Mouse (Mus musculus) 3T3-L1 (cell line): ENCODE measurements around the gene Gm5475.

Source experiments
- DNase-seq: peaks from one replicate; pipeline ENCODE4 v3.0.0-alpha.2; 2015; ENCODE audit warnings: low read depth, low spot score

Gm5475 gene

DNA sequence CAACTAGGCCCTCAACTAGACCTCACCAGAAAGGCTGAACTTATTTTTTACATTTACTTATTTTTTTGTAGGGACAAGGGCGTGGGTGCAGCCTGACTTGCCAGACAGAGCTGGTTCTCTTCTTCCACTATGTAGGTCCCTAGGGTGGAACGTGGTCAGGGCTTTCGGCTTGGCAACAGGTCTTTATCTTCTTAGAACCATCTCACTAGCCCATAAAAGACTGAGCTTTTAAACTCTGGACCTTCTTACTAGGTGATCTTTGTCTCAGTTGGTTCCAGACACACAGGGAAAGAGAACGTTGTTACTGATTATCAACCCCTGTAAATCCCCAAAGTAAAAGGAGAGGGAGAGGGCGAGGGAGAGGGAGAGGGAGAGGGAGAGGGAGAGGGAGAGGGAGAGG lies 8.6 kb upstream of the Gm5475 start:
- DNase-seq = peak; percentile 41

DNA sequence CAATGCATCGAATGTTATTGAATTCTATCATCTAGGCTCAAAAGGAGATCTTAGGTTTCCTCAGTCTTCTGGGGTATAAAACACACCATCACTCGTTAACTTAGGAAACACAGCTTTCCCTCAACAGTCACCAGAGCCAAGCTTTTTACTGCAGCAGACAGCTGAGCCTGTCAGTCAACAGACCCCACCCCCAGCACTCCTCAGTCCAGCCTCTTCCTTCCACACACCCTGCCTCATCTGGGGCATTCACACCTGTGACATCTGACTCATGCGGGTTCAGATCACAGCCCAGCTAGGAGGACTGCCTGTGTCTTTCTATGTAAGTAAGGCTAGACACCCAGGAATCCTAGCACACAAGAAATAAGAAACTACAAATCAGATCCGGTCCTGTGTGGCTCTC lies 7.9 kb upstream of the Gm5475 start:
- peak; percentile 33 for DNase-seq

DNA sequence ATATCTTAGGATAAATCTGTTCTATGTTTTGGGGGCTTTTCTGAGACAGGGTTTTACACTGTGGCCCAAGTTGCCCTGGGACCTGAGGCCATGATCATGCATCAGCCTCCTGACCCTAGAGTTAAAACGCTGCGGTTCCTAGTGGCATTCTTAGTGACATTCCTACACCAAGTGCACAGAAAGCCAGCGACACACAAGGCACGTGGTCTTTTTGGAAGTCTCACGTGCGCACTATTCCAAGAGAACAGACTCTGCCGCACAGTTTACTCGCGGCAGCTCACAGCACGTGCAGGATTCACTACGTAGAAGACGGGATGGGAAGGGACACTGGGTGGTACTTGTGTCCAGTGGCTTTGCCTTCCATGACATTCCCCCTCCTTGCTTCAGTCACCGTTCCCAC lies 7.0 kb upstream of the Gm5475 start:
- DNase-seq = no peak

DNA sequence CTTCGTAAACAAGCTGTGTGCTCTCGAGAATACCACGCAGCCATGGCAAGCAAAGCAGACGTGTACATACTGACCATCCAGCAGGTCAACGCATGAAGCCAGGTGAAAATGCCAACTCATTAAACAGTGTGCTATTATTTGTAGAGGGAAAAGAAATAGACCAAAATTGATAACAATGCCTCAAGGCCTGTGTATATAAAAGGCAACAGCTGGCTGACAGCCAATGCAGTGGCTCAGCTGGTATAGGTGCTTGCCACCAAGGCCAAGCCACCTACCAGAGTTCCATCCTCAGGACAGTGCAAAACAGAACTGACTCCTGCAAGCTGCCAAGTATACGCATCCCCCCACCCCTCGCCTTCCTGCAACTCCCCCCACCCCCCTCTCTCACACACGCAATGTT lies 6.3 kb upstream of the Gm5475 start:
- DNase-seq = no peak

GRCm38 (mm10) chr15:100417854-100418450 lies 4.0 kb upstream of the Gm5475 start:
- DNase-seq = no peak

GRCm38 (mm10) chr15:100419311-100419710 lies 2.6 kb upstream of the Gm5475 start:
- no peak for DNase-seq

DNA sequence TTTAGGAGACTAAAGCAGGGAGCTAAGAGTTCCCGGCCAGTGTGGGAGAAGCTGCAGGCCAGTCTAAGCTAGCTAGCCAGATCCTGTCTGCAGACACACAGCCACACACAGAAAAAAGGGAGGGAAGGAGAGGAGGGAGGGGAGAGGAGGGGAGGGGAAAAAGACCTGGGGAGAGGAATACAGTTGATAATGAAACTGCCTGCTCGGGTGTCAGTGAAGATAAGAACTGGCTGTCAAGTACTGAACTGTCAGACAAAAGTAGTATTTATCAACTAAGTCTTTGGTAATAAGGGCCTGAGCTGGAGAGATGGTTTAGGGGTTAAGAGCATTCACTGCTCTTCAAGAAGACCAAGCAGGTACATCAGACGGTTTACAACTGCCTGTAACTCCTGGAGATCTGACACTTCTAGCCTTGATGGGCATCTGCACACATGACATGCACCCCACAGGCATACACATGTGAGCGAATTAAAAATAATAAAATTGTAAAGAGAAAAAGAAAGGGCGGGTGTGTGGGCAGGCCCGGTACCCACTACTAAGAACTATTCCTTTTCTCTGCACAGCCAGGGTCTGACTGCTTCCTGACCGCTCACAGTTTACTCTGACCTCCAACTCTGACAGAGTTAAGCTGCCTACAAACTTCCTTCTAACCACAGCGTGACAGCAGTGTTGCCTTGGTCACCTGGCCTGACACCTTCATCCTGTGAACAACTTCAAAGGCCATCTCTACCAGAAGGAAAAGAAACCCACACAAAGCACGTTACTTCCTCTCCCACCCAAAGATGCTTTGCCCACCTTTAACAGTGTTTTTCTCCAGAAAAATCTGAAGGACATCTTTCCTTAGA lies 1.8 kb upstream of the Gm5475 start:
- DNase-seq = no peak

GRCm38 (mm10) chr15:100421059-100421757 lies 739 bp upstream of the Gm5475 start:
- peak; percentile 95 for DNase-seq

GRCm38 (mm10) chr15:100422476-100422875 lies 529 bp downstream of the Gm5475 start:
- peak; percentile 40 for DNase-seq

GRCm38 (mm10) chr15:100422899-100423860 lies 1.2 kb downstream of the Gm5475 start:
- DNase-seq = peak; percentile 94

- no peak for DNase-seq
Measured at GRCm38 (mm10) chr15:100423916-100424315, 2.0 kb downstream of the Gm5475 start.

- no peak for DNase-seq
Measured at GRCm38 (mm10) chr15:100424396-100425122, 2.6 kb downstream of the Gm5475 start, which contains the start of gene Slc11a2. Slc11a2 (minus strand) TSS chr15:100425072.

- DNase-seq = no peak
Measured at GRCm38 (mm10) chr15:100428296-100428905, 6.5 kb downstream of the Gm5475 start.

DNA sequence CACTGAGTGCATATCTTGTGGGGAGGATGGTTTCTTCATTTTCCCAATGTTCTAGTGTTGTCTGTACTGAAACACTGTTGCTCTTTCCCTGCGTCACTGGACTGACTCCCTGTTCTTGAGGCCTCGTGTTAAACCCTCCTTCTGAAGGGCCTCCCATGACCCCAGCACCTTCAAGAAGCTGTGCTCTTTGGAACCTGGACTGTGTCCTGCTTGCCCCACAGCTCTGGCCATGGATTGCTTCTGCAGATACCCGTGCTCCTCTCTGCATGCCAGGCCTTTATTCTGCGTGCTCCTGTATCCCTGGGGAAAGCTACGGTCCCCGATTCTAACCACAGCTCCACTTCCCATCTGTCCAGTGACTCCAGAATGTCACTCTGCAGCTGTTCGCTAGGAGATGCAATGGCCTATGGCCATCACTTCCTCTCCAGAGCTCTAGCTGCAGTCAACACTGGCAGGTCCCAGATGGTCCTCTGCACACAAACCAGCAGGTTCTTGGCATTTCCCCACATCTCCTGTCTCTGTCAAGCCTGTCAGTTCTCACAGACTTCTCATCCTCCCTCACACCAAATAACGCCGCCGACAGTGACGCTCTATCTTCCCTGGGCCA lies 8.1 kb downstream of the Gm5475 start:
- no peak for DNase-seq

GRCm38 (mm10) chr15:100433234-100433633 lies 11.3 kb downstream of the Gm5475 start:
- no peak for DNase-seq

GRCm38 (mm10) chr15:100436112-100436511 lies 14.2 kb downstream of the Gm5475 start:
- DNase-seq = no peak

DNA sequence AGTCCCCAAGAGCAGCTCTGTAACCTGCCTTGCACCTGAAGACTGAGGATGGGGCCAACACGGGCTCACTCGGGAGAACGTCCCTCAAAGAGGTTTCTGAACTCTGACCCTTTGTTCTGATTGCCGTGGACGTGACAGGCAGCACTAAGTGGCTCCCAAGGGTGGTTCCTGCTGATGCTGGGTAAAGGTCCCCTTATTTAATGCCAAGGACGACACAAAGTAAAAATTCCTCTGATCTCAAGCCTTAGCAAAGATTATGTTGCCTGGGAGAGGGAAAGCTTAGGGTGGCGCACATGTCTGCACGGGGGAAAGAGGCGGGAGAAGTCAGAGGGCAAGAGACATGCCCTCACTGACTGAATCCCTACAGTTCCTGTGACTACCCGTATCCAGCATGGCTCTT lies 14.6 kb downstream of the Gm5475 start:
- DNase-seq = no peak

GRCm38 (mm10) chr15:100443126-100443922 lies 21.4 kb downstream of the Gm5475 start:
- peak; percentile 96 for DNase-seq

GRCm38 (mm10) chr15:100446887-100447286 lies 24.9 kb downstream of the Gm5475 start:
- no peak for DNase-seq
